Mouse (Mus musculus): Measurements from ENCODE around the gene Irf4. TPM values are rescaled to one million over a fixed set of nuclear protein-coding genes. Genes with fewer than 3 reads are reported as not detected.

Gene Irf4
- polyA plus RNA-seq, 1 experiment: 1.6 TPM

DNA sequence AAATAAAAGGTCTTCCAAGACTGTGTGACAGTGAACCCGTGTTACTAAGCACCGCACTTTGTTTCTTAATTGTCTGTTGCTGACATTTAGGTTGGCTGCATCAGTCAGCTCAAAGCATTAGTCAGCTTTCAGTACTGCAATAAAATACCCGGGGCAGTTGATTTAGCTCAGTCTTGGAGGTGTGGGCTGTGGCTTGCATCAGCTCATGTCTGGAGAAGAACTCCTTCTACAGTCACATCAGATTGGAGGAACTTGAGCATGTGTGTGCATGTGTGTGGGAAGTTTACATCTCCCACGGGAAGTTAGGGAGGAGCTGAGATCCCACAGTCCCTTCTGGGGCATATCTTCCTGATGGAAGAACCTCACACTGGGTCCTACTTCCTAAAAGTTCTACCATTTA, 38.9 kb downstream of the Irf4 start:
- 87% methylated on average over 4 of the region's 4 CpGs for WGBS
- TF ChIP-seq CTCF (conservative IDR thresholded peaks at IDR 0.05; ENCODE audit: insufficient read depth, insufficient read length, low read depth, low read length) (no peak), POLR2A (IDR thresholded peaks at IDR 0.05; ENCODE audit: low read depth, low read length) (no peak)
- Histone ChIP-seq H3K27ac (ENCODE audit: insufficient read depth, low read depth, low read length) (no peak overlapping the region), H3K27me3 (replicated peaks; ENCODE audit: control insufficient read depth, insufficient read depth, low read length) (no peaks in the 10 kb centered on the region), H3K36me3 (ENCODE audit: control insufficient read depth, insufficient read depth, low read length) (no peaks in the 10 kb centered on the region), H3K4me1 (ENCODE audit: control insufficient read depth, insufficient read depth, low read length) (no peaks in the 10 kb centered on the region), H3K4me3 (ENCODE audit: insufficient read depth, low read depth, low read length) (no peak overlapping the region)
- DNase-seq: no peak

DNA sequence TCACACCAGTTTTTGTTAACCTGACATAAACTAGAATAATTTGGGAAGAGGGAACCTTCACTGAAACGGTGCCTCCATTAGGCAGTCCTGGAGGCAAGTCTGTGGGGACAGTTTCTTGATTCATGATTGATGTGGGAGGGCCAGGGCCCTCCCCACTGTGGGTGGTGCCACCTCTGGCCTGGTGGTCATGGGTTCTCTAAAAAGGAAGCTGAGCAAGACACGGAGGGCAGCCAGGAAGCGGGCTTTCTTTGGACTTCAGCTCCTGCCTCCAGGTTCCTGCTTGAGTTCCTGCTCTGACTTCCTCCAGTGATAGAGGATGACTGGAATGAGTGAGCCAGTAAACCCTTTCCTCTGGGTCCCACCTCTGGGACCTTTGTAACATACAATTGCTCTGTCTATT, 39.4 kb downstream of the Irf4 start:
- H3K27me3 ChIP-seq (replicated peaks; ENCODE audit: control insufficient read depth, insufficient read depth, low read length): no peaks in the 10 kb centered on the region
- no peaks in the 10 kb centered on the region for H3K36me3 ChIP-seq (ENCODE audit: control insufficient read depth, insufficient read depth, low read length)
- no peaks in the 10 kb centered on the region for H3K4me1 ChIP-seq (ENCODE audit: control insufficient read depth, insufficient read depth, low read length)
- no peak for DNase-seq
- TF ChIP-seq CTCF (conservative IDR thresholded peaks at IDR 0.05; ENCODE audit: insufficient read depth, insufficient read length, low read depth, low read length) (no peak), POLR2A (IDR thresholded peaks at IDR 0.05; ENCODE audit: low read depth, low read length) (no peak)
- no peak overlapping the region for H3K4me3 ChIP-seq (ENCODE audit: insufficient read depth, low read depth, low read length)
- WGBS: 82% methylated on average over 3 of the region's 3 CpGs
- no peak overlapping the region for H3K27ac ChIP-seq (ENCODE audit: insufficient read depth, low read depth, low read length)

DNA sequence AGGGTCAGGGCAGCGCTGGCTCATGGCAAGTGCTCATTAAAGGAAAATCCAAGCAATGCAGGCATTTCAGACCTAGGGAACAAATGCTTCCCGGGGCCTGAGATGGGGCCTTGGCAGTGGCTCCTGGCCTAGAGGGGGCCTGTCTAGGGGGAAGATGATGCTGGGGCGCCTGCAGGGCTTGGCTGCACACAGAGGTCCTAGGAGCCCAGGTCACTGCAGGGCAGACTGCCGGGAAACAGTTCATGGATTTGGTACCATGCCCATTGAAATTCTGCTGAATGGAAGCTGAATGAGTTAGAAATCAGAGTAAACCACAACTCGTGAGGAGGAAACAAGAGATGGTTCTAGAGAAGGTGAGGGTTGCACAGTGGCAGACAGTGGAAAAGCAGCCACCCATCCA, 41.0 kb downstream of the Irf4 start:
- no peaks in the 10 kb centered on the region for H3K4me1 ChIP-seq (ENCODE audit: control insufficient read depth, insufficient read depth, low read length)
- no peak overlapping the region for H3K4me3 ChIP-seq (ENCODE audit: insufficient read depth, low read depth, low read length)
- H3K36me3 ChIP-seq (ENCODE audit: control insufficient read depth, insufficient read depth, low read length): no peaks in the 10 kb centered on the region
- WGBS: 76% methylated on average over 5 of the region's 5 CpGs
- no peak overlapping the region for H3K27ac ChIP-seq (ENCODE audit: insufficient read depth, low read depth, low read length)
- TF ChIP-seq CTCF (conservative IDR thresholded peaks at IDR 0.05; ENCODE audit: insufficient read depth, insufficient read length, low read depth, low read length): no peak
- TF ChIP-seq POLR2A (IDR thresholded peaks at IDR 0.05; ENCODE audit: low read depth, low read length): no peak
- no peaks in the 10 kb centered on the region for H3K27me3 ChIP-seq (replicated peaks; ENCODE audit: control insufficient read depth, insufficient read depth, low read length)
- DNase-seq: no peak

DNA sequence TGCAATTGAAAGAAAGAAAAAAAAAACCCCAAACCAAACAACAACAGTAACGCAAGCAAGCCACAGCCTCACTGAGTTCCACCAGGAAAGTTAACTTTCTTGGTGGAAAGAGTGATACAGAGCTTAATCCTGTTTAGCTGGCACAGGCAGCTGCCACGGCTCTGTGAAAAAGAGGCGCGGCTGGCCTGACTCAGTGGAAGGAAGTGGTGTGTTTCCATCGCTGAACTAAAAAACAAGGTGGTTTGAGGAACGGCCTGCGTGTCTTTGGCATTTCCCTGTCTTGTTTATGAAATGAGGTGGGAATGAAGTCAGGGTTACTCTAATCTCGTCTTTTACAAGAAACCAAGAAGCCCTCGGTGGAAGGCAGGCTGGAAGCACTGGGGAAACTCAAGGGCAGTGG, 43.3 kb downstream of the Irf4 start:
- no peak for DNase-seq
- no peak overlapping the region for H3K4me3 ChIP-seq (ENCODE audit: insufficient read depth, low read depth, low read length)
- TF ChIP-seq CTCF (conservative IDR thresholded peaks at IDR 0.05; ENCODE audit: insufficient read depth, insufficient read length, low read depth, low read length): no peak
- no peak for TF ChIP-seq POLR2A (IDR thresholded peaks at IDR 0.05; ENCODE audit: low read depth, low read length)
- 78% methylated on average over 9 of the region's 9 CpGs for WGBS
- H3K27me3 ChIP-seq (replicated peaks; ENCODE audit: control insufficient read depth, insufficient read depth, low read length): no peaks in the 10 kb centered on the region
- no peaks in the 10 kb centered on the region for H3K36me3 ChIP-seq (ENCODE audit: control insufficient read depth, insufficient read depth, low read length)
- no peak overlapping the region for H3K27ac ChIP-seq (ENCODE audit: insufficient read depth, low read depth, low read length)
- no peaks in the 10 kb centered on the region for H3K4me1 ChIP-seq (ENCODE audit: control insufficient read depth, insufficient read depth, low read length)

DNA sequence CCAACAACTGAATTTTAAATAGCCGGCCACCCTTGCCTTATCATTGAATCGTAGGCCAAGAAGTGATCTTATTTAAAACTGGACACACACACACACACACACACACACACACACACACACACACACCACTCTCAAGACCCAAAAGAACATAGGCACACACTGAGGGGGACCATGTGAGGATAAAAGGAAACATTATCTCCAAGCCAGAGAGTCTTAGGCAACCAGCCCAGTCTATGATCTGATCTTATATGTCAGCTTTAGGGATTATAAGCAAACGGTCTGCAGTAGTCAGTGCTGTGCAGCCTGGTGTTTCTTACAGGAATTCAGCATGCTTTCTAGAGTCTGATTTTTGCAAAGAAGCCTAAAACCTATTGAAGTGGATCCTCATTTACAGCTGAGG, 43.7 kb downstream of the Irf4 start:
- Histone ChIP-seq H3K4me3 (ENCODE audit: insufficient read depth, low read depth, low read length) (no peak overlapping the region), H3K27me3 (replicated peaks; ENCODE audit: control insufficient read depth, insufficient read depth, low read length) (no peaks in the 10 kb centered on the region), H3K4me1 (ENCODE audit: control insufficient read depth, insufficient read depth, low read length) (no peaks in the 10 kb centered on the region), H3K36me3 (ENCODE audit: control insufficient read depth, insufficient read depth, low read length) (no peaks in the 10 kb centered on the region), H3K27ac (ENCODE audit: insufficient read depth, low read depth, low read length) (no peak overlapping the region)
- TF ChIP-seq CTCF (conservative IDR thresholded peaks at IDR 0.05; ENCODE audit: insufficient read depth, insufficient read length, low read depth, low read length) (no peak), POLR2A (IDR thresholded peaks at IDR 0.05; ENCODE audit: low read depth, low read length) (no peak)
- DNase-seq: no peak
- WGBS: 84% methylated on average over 3 of the region's 3 CpGs

DNA sequence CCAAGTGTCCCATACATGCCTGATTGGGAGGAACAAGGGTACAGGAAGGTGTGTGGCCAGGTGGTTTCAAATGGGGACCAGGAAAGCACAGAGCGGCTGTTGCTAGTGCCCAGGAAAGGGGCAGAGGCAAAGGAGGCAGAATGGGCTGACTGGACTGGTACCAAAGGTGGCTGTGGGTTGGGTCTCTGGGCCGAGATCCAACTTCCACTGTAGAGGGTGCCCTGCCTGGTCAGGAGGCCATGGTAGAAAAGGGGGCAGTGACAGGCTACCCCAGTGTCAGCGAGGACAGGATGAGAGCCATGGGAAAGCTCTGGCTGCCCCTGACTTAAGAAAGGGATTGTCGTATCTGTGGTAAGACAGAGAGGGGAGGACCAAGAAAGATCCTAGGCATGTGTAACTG, 44.2 kb downstream of the Irf4 start:
- H3K27ac ChIP-seq (ENCODE audit: insufficient read depth, low read depth, low read length): no peak overlapping the region
- no peaks in the 10 kb centered on the region for H3K36me3 ChIP-seq (ENCODE audit: control insufficient read depth, insufficient read depth, low read length)
- WGBS: 85% methylated on average over 4 of the region's 4 CpGs
- no peak overlapping the region for H3K4me3 ChIP-seq (ENCODE audit: insufficient read depth, low read depth, low read length)
- H3K4me1 ChIP-seq (ENCODE audit: control insufficient read depth, insufficient read depth, low read length): no peaks in the 10 kb centered on the region
- TF ChIP-seq POLR2A (IDR thresholded peaks at IDR 0.05; ENCODE audit: low read depth, low read length) (no peak), CTCF (conservative IDR thresholded peaks at IDR 0.05; ENCODE audit: insufficient read depth, insufficient read length, low read depth, low read length) (no peak)
- no peaks in the 10 kb centered on the region for H3K27me3 ChIP-seq (replicated peaks; ENCODE audit: control insufficient read depth, insufficient read depth, low read length)
- no peak for DNase-seq

DNA sequence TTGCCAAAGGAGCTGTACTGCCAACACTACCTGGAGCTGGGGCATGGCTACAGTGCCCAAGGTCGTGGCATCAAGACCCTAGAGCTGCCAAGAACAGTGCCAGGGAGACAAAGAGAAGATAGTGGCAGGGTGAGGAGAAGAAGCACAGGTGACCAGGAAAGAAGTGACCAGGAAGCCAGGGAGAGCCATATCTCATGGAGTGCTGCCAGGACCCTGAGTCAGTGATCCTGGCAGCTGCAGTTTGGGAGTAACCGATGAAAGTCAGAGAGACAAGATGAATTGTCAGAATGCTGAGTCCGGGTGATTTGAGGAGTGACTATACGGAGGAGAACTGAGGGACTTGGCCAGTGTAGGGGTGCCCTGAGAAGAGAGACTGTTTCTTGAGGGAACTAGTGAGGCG, 44.6 kb downstream of the Irf4 start:
- H3K27me3 ChIP-seq (replicated peaks; ENCODE audit: control insufficient read depth, insufficient read depth, low read length): no peaks in the 10 kb centered on the region
- DNase-seq: no peak
- H3K4me3 ChIP-seq (ENCODE audit: insufficient read depth, low read depth, low read length): no peak overlapping the region
- TF ChIP-seq CTCF (conservative IDR thresholded peaks at IDR 0.05; ENCODE audit: insufficient read depth, insufficient read length, low read depth, low read length) (no peak), POLR2A (IDR thresholded peaks at IDR 0.05; ENCODE audit: low read depth, low read length) (no peak)
- H3K36me3 ChIP-seq (ENCODE audit: control insufficient read depth, insufficient read depth, low read length): no peaks in the 10 kb centered on the region
- WGBS: 56% methylated on average over 5 of the region's 5 CpGs
- H3K4me1 ChIP-seq (ENCODE audit: control insufficient read depth, insufficient read depth, low read length): no peaks in the 10 kb centered on the region
- H3K27ac ChIP-seq (ENCODE audit: insufficient read depth, low read depth, low read length): no peak overlapping the region

DNA sequence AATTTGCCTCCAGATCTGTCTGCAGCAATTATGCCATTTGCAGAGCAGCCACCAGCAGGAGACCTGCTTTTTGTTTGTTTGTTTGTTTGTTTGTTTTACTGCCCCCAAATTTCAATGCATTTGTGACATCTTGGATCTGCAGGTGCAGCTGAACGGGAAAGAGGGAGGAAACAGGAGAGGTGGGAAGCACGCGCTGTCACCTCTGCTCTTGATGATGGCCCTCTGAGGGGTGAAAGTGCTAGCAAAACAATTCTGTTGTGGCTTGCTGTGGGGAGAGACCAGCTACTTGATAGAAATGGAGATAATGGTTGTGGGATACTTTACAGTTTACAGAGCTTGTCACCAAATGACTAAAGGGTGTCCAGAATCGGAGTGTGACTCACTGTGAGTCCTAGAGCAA, 46.9 kb downstream of the Irf4 start:
- Histone ChIP-seq H3K36me3 (ENCODE audit: control insufficient read depth, insufficient read depth, low read length) (no peaks in the 10 kb centered on the region), H3K4me3 (ENCODE audit: insufficient read depth, low read depth, low read length) (no peak overlapping the region), H3K27ac (ENCODE audit: insufficient read depth, low read depth, low read length) (no peak overlapping the region), H3K27me3 (replicated peaks; ENCODE audit: control insufficient read depth, insufficient read depth, low read length) (no peaks in the 10 kb centered on the region), H3K4me1 (ENCODE audit: control insufficient read depth, insufficient read depth, low read length) (no peaks in the 10 kb centered on the region)
- whole genome bisulfite sequencing: 74% methylated on average over 4 of the region's 4 CpGs
- TF ChIP-seq CTCF (conservative IDR thresholded peaks at IDR 0.05; ENCODE audit: insufficient read depth, insufficient read length, low read depth, low read length) (no peak), POLR2A (IDR thresholded peaks at IDR 0.05; ENCODE audit: low read depth, low read length) (no peak)
- DNase-seq: no peak
